Mouse (Mus musculus): ENCODE data around the gene 6030468B19Rik.

- TF ChIP-seq CTCF (IDR thresholded peaks at IDR 0.05; ENCODE audit: control insufficient read depth, insufficient read depth, low read length) (no peak), POLR2A (IDR thresholded peaks at IDR 0.05; ENCODE audit: borderline replicate concordance, control insufficient read depth, low read depth, low read length) (no peak)
These were observed 28.5 kb upstream of the 6030468B19Rik start for GRCm38 (mm10) chr11:117768725-117769682.
